Mouse (Mus musculus) lung, postnatal 0 days (tissue): ENCODE results near the gene Gpr4. TPM values are rescaled to one million over a fixed set of nuclear protein-coding genes. Genes with fewer than 3 reads are reported as not detected.

Experiments
- ATAC-seq: fragments of 200-750 bp; cut with Nextera tagmentation; 2 replicates; pipeline ENCODE4 v1.8.0; 2017; ENCODE audit warnings: moderate library complexity
- DNase-seq: peaks from one replicate; pipeline ENCODE4 v3.0.0-alpha.2; 2016; ENCODE audit warnings: low spot score
- H3K27ac ChIP-seq: fragments of 300-500 bp; sonication (generic); 2 replicates; pipeline ENCODE4 v1.5.1; 2014; ENCODE audit warnings: antibody characterized with exemption, mild to moderate bottlenecking, low read length, mixed read lengths
- H3K27me3 ChIP-seq: fragments of 300-500 bp; sonication (generic); replicated peaks from 2 replicates; pipeline ENCODE4 v1.6.1; 2014; ENCODE audit warnings: low read length, mixed read lengths; ENCODE audit not compliant: insufficient read depth
- H3K36me3 ChIP-seq: fragments of 300-500 bp; sonication (generic); 2 replicates; pipeline ENCODE4 v1.6.1; 2014; ENCODE audit warnings: low read length, mixed read lengths; ENCODE audit not compliant: insufficient read depth
- H3K4me1 ChIP-seq: fragments of 300-500 bp; sonication (generic); 2 replicates; pipeline ENCODE4 v1.6.1; 2014; ENCODE audit warnings: antibody characterized with exemption, low read depth, low read length, mixed read lengths; ENCODE audit not compliant: insufficient read depth
- H3K4me2 ChIP-seq: fragments of 300-500 bp; sonication (generic); replicated peaks from 2 replicates; pipeline ENCODE4 v1.6.1; 2014; ENCODE audit warnings: low read depth, mild to moderate bottlenecking, low read length, moderate library complexity, mixed read lengths
- H3K4me3 ChIP-seq: fragments of 300-500 bp; sonication (generic); 2 replicates; pipeline ENCODE4 v1.5.1; 2014; ENCODE audit warnings: low read depth, low read length
- H3K9ac ChIP-seq: fragments of 300-500 bp; sonication (generic); replicated peaks from 2 replicates; pipeline ENCODE4 v1.6.1; 2014; ENCODE audit warnings: low read depth, mild to moderate bottlenecking
- H3K9me3 ChIP-seq: fragments of 300-500 bp; sonication (generic); 2 replicates; pipeline ENCODE4 v1.6.1; 2016; ENCODE audit warnings: low read length, mixed read lengths
- CTCF ChIP-seq: IDR thresholded peaks from 2 replicates; pipeline ENCODE4 v1.5.1; 2016; ENCODE audit warnings: antibody characterized with exemption, mild to moderate bottlenecking
- EP300 ChIP-seq: IDR thresholded peaks from 2 replicates; pipeline ENCODE4 v1.6.1; 2016; ENCODE audit warnings: antibody characterized with exemption, mild to moderate bottlenecking, control low read depth
- WGBS: fragments of 180-500 bp; shearing (Covaris S2); extraction: QIAGEN DNeasy Blood & Tissue Kit; methylation state at CpG from one replicate; pipeline ENCODE4 v1.1.7; 2014; 5-methylcytosine and 5-hydroxymethylcytosine counted together
- polyA plus RNA-seq: library from polyadenylated mRNA; unstranded; fragments of >200 nt; fragmentation: Nextera tagmentation; extraction: Ambion mirVana; gene quantifications from 2 replicates; pipeline ENCODE4 v1.2.1, GENCODE M21; 2015

Gene Gpr4
- polyA plus RNA-seq, 1 experiment from 2014 or later, result 2.7 TPM

DNA sequence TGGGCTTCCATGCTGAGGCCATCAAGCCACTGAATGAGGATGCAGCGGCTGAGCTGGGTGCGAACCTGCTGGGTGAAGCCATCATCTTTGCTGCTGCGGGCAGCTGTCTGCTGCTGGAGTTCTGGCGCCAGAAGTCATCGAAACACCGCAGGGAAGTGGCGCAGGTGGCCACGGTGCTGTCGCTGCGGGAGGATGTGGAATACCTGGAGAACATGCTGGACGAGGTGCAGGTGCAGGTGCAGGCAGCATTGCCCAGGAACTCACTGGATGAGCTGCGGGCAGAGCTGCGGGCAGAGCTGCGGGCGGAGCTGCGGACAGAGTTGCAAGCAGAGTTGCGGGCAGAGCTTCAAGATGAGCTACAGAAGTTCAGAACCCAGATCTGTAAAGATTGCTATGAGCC lies 43.1 kb downstream of the Gpr4 start:
- TF ChIP-seq CTCF, result no peak
- TF ChIP-seq EP300, result no peak
- Histone ChIP-seq H3K4me2 (no peak overlapping the region), H3K36me3 (peaks cover 25% of the 10 kb centered on the region), H3K9ac (no peak overlapping the region), H3K9me3 (no peaks in the 10 kb centered on the region), H3K27me3 (no peaks in the 10 kb centered on the region), H3K27ac (no peak overlapping the region), H3K4me1 (no peaks in the 10 kb centered on the region), H3K4me3 (no peak overlapping the region)
- 84% methylated on average over 16 of the region's 17 CpGs for WGBS
- ATAC-seq (no peak), DNase-seq (no peak)

DNA sequence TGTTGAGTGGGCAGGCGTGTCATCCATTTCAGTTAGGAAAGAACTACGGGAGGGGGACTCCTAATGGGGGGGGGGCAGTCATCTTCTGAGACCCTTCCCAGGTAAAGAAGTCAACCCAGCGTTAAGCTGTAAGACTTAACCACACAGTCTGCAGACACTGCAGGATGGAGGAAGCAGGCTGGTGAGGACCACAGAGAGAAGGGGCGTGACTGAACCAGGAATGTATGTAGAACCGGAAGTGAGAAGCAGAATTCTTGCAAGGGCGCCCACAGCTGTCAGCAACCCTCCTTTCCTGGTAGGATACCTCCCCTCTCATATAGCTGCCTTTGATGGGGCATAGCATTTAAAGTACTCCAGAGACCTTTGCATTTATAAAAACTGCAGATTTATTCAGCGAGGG lies 44.2 kb downstream of the Gpr4 start:
- ATAC-seq, result no peak
- no peak overlapping the region for H3K4me3 ChIP-seq
- H3K9me3 ChIP-seq, result no peaks in the 10 kb centered on the region
- no peak overlapping the region for H3K27ac ChIP-seq
- H3K4me1 ChIP-seq, result no peaks in the 10 kb centered on the region
- DNase-seq, result peak; percentile 37
- no peak overlapping the region for H3K9ac ChIP-seq
- WGBS, result 71% methylated on average over 7 of the region's 7 CpGs
- H3K4me2 ChIP-seq, result no peak overlapping the region
- no peak for TF ChIP-seq CTCF
- TF ChIP-seq EP300, result no peak
- no peaks in the 10 kb centered on the region for H3K27me3 ChIP-seq
- H3K36me3 ChIP-seq, result peaks cover 33% of the 10 kb centered on the region

DNA sequence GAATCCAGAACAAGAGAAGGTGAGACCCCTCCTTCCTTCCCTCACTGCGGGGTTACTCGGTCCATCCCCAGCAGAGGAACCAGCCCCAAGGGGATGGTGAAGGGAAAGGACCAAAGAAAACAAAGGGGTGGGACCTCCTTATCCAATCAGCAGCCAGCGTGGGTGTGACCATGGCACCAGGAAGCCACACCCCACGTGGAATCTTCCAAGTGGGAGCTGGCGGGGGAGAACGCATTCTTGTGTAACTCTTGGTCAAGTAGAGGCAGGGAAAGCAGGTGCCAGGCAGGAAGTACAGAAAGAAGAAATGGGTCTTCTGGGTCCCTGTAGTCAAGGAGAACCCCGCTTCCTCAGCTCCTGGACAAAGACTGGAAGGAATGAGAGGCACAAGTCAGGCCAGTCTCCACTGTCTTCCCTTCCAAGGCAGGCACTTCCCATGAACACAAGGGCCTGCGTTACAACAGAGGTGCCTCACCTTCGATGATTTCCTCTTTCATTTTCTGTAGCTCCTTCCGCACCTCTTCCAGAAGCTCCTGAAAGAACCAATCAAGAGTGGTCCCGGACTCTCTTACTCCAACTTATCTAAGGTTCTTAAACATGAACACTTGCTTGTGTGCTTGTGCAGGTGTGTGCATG lies 45.2 kb downstream of the Gpr4 start:
- Histone ChIP-seq H3K9me3 (no peaks in the 10 kb centered on the region), H3K4me3 (no peak overlapping the region), H3K4me1 (no peaks in the 10 kb centered on the region), H3K4me2 (no peak overlapping the region), H3K27me3 (no peaks in the 10 kb centered on the region), H3K9ac (no peak overlapping the region), H3K27ac (peak overlapping the region; percentile 78), H3K36me3 (peaks cover 35% of the 10 kb centered on the region)
- peak; percentile 96 for DNase-seq
- peak; percentile 95 for ATAC-seq
- TF ChIP-seq EP300 (peak; percentile 67), CTCF (no peak)
- 28% methylated on average over 11 of the region's 11 CpGs for WGBS

DNA sequence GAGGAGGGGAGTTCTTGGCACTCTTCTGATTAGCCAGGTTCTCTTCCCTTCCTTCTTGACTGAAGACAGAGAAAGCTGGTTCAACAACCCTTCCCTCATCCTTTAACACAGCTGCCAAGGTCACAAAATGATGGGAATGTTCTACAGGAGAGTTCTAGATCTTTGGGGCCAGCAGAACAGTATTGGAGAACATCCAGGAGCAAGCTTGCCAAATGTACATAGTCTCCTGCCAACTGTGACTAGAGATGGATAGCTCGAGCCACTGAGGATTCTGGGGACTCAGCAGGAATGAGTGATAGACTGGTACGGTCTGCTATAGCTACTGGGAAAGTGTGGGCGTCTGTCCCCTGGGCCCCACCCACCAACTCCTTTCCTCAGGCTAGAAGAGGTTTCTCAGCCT lies 46.0 kb downstream of the Gpr4 start:
- Histone ChIP-seq H3K27me3 (no peaks in the 10 kb centered on the region), H3K9ac (no peak overlapping the region), H3K36me3 (peaks cover 39% of the 10 kb centered on the region), H3K4me1 (no peaks in the 10 kb centered on the region), H3K9me3 (no peaks in the 10 kb centered on the region), H3K4me3 (no peak overlapping the region), H3K27ac (peak overlapping the region; percentile 78), H3K4me2 (no peak overlapping the region)
- WGBS, result 65% methylated on average over 3 of the region's 3 CpGs
- DNase-seq (peak; percentile 19), ATAC-seq (no peak)
- TF ChIP-seq CTCF, result no peak
- no peak for TF ChIP-seq EP300

DNA sequence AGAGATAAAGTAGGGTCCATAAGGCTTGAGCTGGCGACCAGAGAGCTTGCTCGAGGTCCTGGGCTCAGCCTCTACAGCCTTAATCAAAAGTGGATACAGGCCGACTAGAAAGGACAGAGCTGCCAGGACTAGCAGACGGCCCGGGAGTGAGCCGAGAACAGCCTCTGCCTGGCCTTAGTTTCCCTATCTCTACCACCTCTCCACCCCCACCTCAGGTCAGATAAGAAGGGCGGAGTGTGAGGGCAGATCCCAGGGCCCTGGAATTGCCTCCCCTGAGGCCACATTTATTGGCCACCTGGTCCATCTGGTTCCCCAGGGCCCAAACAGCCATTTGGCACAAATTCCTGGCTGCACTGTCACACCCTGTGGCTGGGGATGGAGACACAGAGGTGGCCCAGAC lies 52.8 kb downstream of the Gpr4 start:
- Histone ChIP-seq H3K27ac (no peak overlapping the region), H3K4me2 (no peak overlapping the region; the same call in 1 of the 2 replicates), H3K4me3 (no peak overlapping the region), H3K4me1 (peaks cover 16% of the 10 kb centered on the region; the same call in 1 of the 2 replicates), H3K9me3 (no peaks in the 10 kb centered on the region), H3K9ac (no peak overlapping the region), H3K27me3 (no peaks in the 10 kb centered on the region), H3K36me3 (peaks cover 22% of the 10 kb centered on the region)
- TF ChIP-seq EP300 (no peak), CTCF (no peak)
- no peak for ATAC-seq
- 66% methylated on average over 7 of the region's 7 CpGs for WGBS
- no peak for DNase-seq

DNA sequence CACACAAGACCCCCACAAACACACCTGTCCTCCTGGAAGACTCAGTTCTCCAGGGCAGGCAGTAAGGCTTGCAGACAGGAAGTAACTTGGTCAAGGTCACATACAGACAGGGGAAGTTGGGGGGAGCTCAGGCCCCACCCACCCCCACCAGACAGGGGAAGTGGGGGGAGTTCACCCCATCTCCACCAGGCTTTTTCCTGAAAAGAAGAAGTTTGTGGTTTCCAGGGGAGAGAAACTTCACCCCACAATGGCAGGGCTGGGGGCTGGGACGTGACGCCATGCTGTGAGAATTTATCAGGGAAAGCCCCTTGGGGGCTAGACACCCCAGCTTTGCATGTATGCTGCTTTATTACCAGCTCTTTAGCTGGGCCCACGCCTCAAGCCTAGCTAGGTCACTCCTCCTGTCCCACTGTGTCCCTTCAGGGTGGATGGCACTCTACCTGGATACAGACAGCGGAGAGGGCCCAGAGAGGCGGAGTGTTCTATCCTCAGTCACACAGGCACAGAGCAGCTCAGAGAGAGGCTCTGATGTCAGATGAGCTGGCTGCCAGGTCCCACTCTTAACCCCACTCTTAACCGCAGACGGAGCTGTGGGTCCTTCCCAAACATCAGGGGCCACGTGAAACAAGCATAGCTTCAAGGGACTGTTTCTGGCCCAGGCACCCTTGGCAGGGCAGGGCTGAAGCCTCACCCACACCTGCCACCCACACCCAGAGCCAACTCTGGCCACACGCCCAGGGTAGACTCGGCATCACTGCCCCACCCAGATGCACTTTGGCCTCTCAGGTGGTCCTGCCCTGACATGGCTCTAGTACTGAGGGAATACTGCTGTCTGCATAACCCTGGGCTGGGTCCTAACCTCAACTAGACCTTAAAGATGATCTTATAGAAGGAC lies 53.8 kb downstream of the Gpr4 start:
- 46% methylated on average over 10 of the region's 10 CpGs for WGBS
- Histone ChIP-seq H3K4me1 (peaks cover 16% of the 10 kb centered on the region; the same call in 1 of the 2 replicates), H3K9ac (0 out of 2 replicates have a peak overlapping the region, but pooled peaks have one; percentile 5), H3K4me3 (no peak overlapping the region), H3K27ac (peak overlapping the region; percentile 72), H3K4me2 (peak overlapping the region; percentile 22; the same call in 1 of the 2 replicates), H3K27me3 (no peaks in the 10 kb centered on the region), H3K9me3 (no peaks in the 10 kb centered on the region), H3K36me3 (peaks cover 14% of the 10 kb centered on the region)
- DNase-seq (peak; percentile 36), ATAC-seq (peak; percentile 3; the same call in 1 of the 2 replicates)
- TF ChIP-seq CTCF (no peak), EP300 (no peak)
